8 mouse cellular contexts compared by ENCODE assay signal in genomic region chr3:79813814-79814490, GRCm38 (mm10). TPM values are rescaled to one million over a fixed set of nuclear protein-coding genes. Genes with fewer than 3 reads are reported as not detected.
DNase-seq lines count a peak whose midpoint lies in the region; ATAC-seq and TF ChIP-seq lines count a peak whose summit lies in the region.

No protein-coding gene starts in this region.

- H3K4me2 ChIP-seq in embryonic facial prominence, embryonic 13.5 days = peak overlapping the region; percentile 38; the same call in 1 of the 2 replicates
- no peak overlapping the region for H3K4me2 ChIP-seq in heart, embryonic 15.5 days
- no peak overlapping the region for H3K4me2 ChIP-seq in liver, embryonic 14.5 days (ENCODE audit: low read depth)
- peak overlapping the region; percentile 49 for H3K4me2 ChIP-seq in neural tube, embryonic 15.5 days

- no peak for ATAC-seq in embryonic facial prominence, embryonic 13.5 days (ENCODE audit: insufficient number of reproducible peaks, insufficient read depth, low FRiP score, low TSS enrichment, low read depth)
- 0 out of 2 replicates have a peak, but pooled peaks have one; percentile 55 for ATAC-seq in heart, embryonic 15.5 days (replicated peaks; ENCODE audit: insufficient number of reproducible peaks, insufficient read depth, low FRiP score, low read depth)
- ATAC-seq in liver, embryonic 14.5 days (ENCODE audit: insufficient read depth) = no peak
- ATAC-seq in neural tube, embryonic 15.5 days (ENCODE audit: low FRiP score) = peak; percentile 76

- peak; percentile 47 for DNase-seq in CD4-positive helper T cell, adult 2 months (ENCODE audit: low read depth, low spot score)
- peak; percentile 26 to 50 for DNase-seq in adrenal gland, postnatal 4 days (ENCODE audit: low spot score in 2 of 2)
- DNase-seq in kidney, postnatal 25 days = peak; percentile 69 to 77
- DNase-seq in liver, embryonic 14.5 days (ENCODE audit: low read depth in 3 of 3, low spot score in 3 of 3) = peak; percentile 18 to 25 (median 23)
- peak; percentile 76 for DNase-seq in thymus, adult 2 months

- TF ChIP-seq POLR2A in thymus, adult 2 months (IDR thresholded peaks at IDR 0.05; ENCODE audit: control insufficient read depth, extremely low read depth, insufficient read depth, low read length, poor library complexity) = no peak

- no peaks in the 10 kb centered on the region for H3K27me3 ChIP-seq in embryonic facial prominence, embryonic 13.5 days
- no peaks in the 10 kb centered on the region for H3K27me3 ChIP-seq in heart, embryonic 15.5 days
- H3K27me3 ChIP-seq in liver, embryonic 14.5 days (ENCODE audit: control insufficient read depth, insufficient read depth, low read length) = no peaks in the 10 kb centered on the region
- no peaks in the 10 kb centered on the region for H3K27me3 ChIP-seq in neural tube, embryonic 15.5 days (replicated peaks)
- H3K27me3 ChIP-seq in thymus, adult 2 months (ENCODE audit: control insufficient read depth, insufficient read depth, low read length) = no peaks in the 10 kb centered on the region

- H3K9ac ChIP-seq in embryonic facial prominence, embryonic 13.5 days = no peak overlapping the region; the same call in 1 of the 2 replicates
- H3K9ac ChIP-seq in heart, embryonic 15.5 days = no peak overlapping the region
- no peak overlapping the region for H3K9ac ChIP-seq in liver, embryonic 14.5 days (replicated peaks)
- H3K9ac ChIP-seq in neural tube, embryonic 15.5 days (replicated peaks) = no peak overlapping the region; the same call in 1 of the 2 replicates

- H3K9me3 ChIP-seq in embryonic facial prominence, embryonic 13.5 days = no peaks in the 10 kb centered on the region
- no peaks in the 10 kb centered on the region for H3K9me3 ChIP-seq in heart, embryonic 15.5 days (replicated peaks)
- no peaks in the 10 kb centered on the region for H3K9me3 ChIP-seq in liver, embryonic 14.5 days (ENCODE audit: control insufficient read depth, low read length)
- no peaks in the 10 kb centered on the region for H3K9me3 ChIP-seq in neural tube, embryonic 15.5 days (replicated peaks)

- WGBS in embryonic facial prominence, embryonic 13.5 days = 27% methylated on average over 19 of the region's 19 CpGs
- 30% methylated on average over 19 of the region's 19 CpGs for WGBS in heart, embryonic 15.5 days
- 28% methylated on average over 19 of the region's 19 CpGs for WGBS in liver, embryonic 14.5 days (ENCODE audit: insufficient replicate concordance)
- WGBS in neural tube, embryonic 15.5 days = 31% methylated on average over 19 of the region's 19 CpGs
- WGBS in thymus, adult 2 months = 41% methylated on average over 19 of the region's 19 CpGs

- H3K36me3 ChIP-seq in embryonic facial prominence, embryonic 13.5 days = no peaks in the 10 kb centered on the region
- no peaks in the 10 kb centered on the region for H3K36me3 ChIP-seq in heart, embryonic 15.5 days
- H3K36me3 ChIP-seq in liver, embryonic 14.5 days (replicated peaks; ENCODE audit: control insufficient read depth, insufficient read depth, low read depth) = no peaks in the 10 kb centered on the region
- no peaks in the 10 kb centered on the region for H3K36me3 ChIP-seq in neural tube, embryonic 15.5 days
- H3K36me3 ChIP-seq in thymus, adult 2 months (ENCODE audit: control insufficient read depth, insufficient read depth, low read length) = no peaks in the 10 kb centered on the region

- H3K27ac ChIP-seq in embryonic facial prominence, embryonic 13.5 days = no peak overlapping the region
- no peak overlapping the region for H3K27ac ChIP-seq in heart, embryonic 15.5 days
- no peak overlapping the region for H3K27ac ChIP-seq in liver, embryonic 14.5 days
- H3K27ac ChIP-seq in neural tube, embryonic 15.5 days (replicated peaks) = no peak overlapping the region
- no peak overlapping the region for H3K27ac ChIP-seq in thymus, adult 2 months (ENCODE audit: control insufficient read depth, insufficient read depth, low read length)

- TF ChIP-seq EP300 in liver, embryonic 14.5 days (IDR thresholded peaks at IDR 0.05; ENCODE audit: low read depth) = no peak

- no peak overlapping the region for H3K4me3 ChIP-seq in embryonic facial prominence, embryonic 13.5 days
- no peak overlapping the region for H3K4me3 ChIP-seq in heart, embryonic 15.5 days
- H3K4me3 ChIP-seq in liver, embryonic 14.5 days (ENCODE audit: insufficient read depth in 1 of 2, low read depth in 2 of 2, low read length in 2 of 2) = no peak overlapping the region
- H3K4me3 ChIP-seq in neural tube, embryonic 15.5 days (replicated peaks) = no peak overlapping the region
- no peak overlapping the region for H3K4me3 ChIP-seq in thymus, adult 2 months (ENCODE audit: control insufficient read depth, insufficient read depth, low read length)

- peak; percentile 92 for TF ChIP-seq CTCF in liver, embryonic 14.5 days (IDR thresholded peaks at IDR 0.05; ENCODE audit: low read depth)
- peak; percentile 82; the same call in 1 of the 2 replicates for TF ChIP-seq CTCF in thymus, adult 2 months (IDR thresholded peaks at IDR 0.05; ENCODE audit: borderline replicate concordance, control insufficient read depth, extremely low read depth, insufficient read depth, low read length, poor library complexity)

- H3K4me1 ChIP-seq in embryonic facial prominence, embryonic 13.5 days = no peaks in the 10 kb centered on the region
- no peaks in the 10 kb centered on the region for H3K4me1 ChIP-seq in heart, embryonic 15.5 days (replicated peaks)
- peaks cover 0 to 4% of the 10 kb centered on the region in 2 experiments; a peak in 2 of 4 replicates for H3K4me1 ChIP-seq in liver, embryonic 14.5 days (replicated peaks; ENCODE audit: control insufficient read depth in 2 of 2, insufficient read depth in 2 of 2, low read length in 1 of 2)
- H3K4me1 ChIP-seq in neural tube, embryonic 15.5 days = peaks cover 13% of the 10 kb centered on the region
- H3K4me1 ChIP-seq in thymus, adult 2 months (replicated peaks; ENCODE audit: control insufficient read depth, insufficient read depth, low read length) = no peaks in the 10 kb centered on the region; the same call in 1 of the 2 replicates

RNA-seq across cellular contexts. Expression of gene Tmem144, which starts 38.6 kb away (rescaled TPM):
- 10 to 100 TPM; 11.3 to 13.4 TPM for total RNA-seq in adrenal gland, postnatal 4 days (2021)
- polyA plus RNA-seq in embryonic facial prominence, embryonic 13.5 days (2015; fragmentation: Nextera tagmentation; extraction: Ambion mirVana) = 3.5 and 4.0 TPM in 2 replicates
- polyA plus RNA-seq in heart, embryonic 15.5 days (2015; fragmentation: Nextera tagmentation; extraction: Ambion mirVana) = 8.3 and 8.9 TPM in 2 replicates
- polyA plus RNA-seq in liver, embryonic 14.5 days (2012; rRNA removed) = 0.68 and 0.73 TPM in 2 replicates
- 1.7 and 1.9 TPM in 2 replicates for polyA plus RNA-seq in liver, embryonic 14.5 days (2014; fragmentation: Nextera tagmentation; extraction: Ambion mirVana)
- 1.5 and 1.7 TPM in 2 replicates for polyA plus RNA-seq in neural tube, embryonic 15.5 days (2015; fragmentation: Nextera tagmentation; extraction: Ambion mirVana)
- 0.38 and 1.4 TPM in 2 replicates for polyA plus RNA-seq in thymus, adult 2 months (2012; rRNA removed)

Comparison
In these comparisons a context has a peak if more than half of its experiments do, and no peak if none do; other contexts are left out.
1. DNase-seq: peak in every context shown above with its lines; median percentile 76 in thymus, adult 2 months; 73 in kidney, postnatal 25 days; 47 in CD4-positive helper T cell, adult 2 months; 38 in adrenal gland, postnatal 4 days; 23 in liver, embryonic 14.5 days.
2. ATAC-seq: peak in heart, embryonic 15.5 days (single experiment) and neural tube, embryonic 15.5 days (single experiment); none in embryonic facial prominence, embryonic 13.5 days (single experiment) and liver, embryonic 14.5 days (single experiment).
3. H3K4me2 ChIP-seq: peak in embryonic facial prominence, embryonic 13.5 days (single experiment) and neural tube, embryonic 15.5 days (single experiment); none in heart, embryonic 15.5 days (single experiment) and liver, embryonic 14.5 days (single experiment).